Mouse (Mus musculus): ENCODE data around the gene Chsy1. TPM values are rescaled to one million over a fixed set of nuclear protein-coding genes. Genes with fewer than 3 reads are reported as not detected.

Gene Chsy1
- polyA plus RNA-seq, 1 experiment from 2014 or later: 20.4 TPM

- no peak overlapping the region for H3K4me3 ChIP-seq (ENCODE audit: low read depth, low read length)
- peaks cover 16% of the 10 kb centered on the region for H3K36me3 ChIP-seq (ENCODE audit: control insufficient read depth, insufficient read depth, low read length)
- peaks cover 13% of the 10 kb centered on the region; the same call in 1 of the 2 replicates for H3K4me1 ChIP-seq (ENCODE audit: control insufficient read depth, insufficient read depth, low read length)
- H3K27me3 ChIP-seq (ENCODE audit: control insufficient read depth, insufficient read depth, low read length): no peaks in the 10 kb centered on the region
- ATAC-seq (ENCODE audit: low FRiP score): no peak
- 91% methylated on average over 2 of the region's 2 CpGs for WGBS
- no peak overlapping the region for H3K27ac ChIP-seq (ENCODE audit: low read depth, low read length)
- H3K9me3 ChIP-seq (ENCODE audit: control insufficient read depth, low read length): no peaks in the 10 kb centered on the region
- DNase-seq (ENCODE audit: low spot score, missing footprints): no peak
- H3K4me2 ChIP-seq: no peak overlapping the region
- H3K9ac ChIP-seq (ENCODE audit: low read length): no peak overlapping the region
These were observed 21.0 kb downstream of the Chsy1 start for GRCm38 (mm10) chr7:66130296-66130695.

DNA sequence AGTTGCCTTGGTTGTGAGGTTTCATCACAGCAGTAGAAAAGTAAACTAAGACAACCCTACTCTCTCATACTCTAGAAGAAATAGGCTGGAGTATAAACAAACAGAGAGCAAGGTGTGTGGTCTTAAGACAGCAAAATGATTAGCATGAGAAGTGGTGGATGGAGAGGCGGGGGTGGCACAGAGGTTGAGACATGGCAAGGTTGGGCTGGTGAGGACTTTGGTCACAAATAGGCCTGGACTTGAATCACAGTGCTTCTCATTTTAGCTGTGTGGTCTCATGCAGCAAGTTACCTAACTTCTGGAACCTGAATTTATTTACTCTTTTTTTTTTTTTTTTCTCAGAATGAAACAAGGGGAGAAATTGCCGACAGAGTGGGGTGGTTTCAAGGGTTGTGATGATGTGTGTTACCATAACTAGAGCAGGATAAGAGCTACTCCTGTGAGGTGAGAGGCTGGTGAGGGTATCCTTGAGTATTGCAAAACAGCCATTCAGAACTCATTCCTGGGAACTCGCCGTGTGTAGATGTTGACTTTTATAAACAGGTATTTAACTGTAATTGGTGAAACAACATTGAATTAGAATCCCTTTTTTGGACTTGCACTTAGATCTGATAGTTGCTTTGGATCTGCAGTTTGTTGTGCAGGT lies 22.6 kb downstream of the Chsy1 start:
- H3K36me3 ChIP-seq (ENCODE audit: control insufficient read depth, insufficient read depth, low read length): peaks cover 8% of the 10 kb centered on the region
- H3K4me3 ChIP-seq (ENCODE audit: low read depth, low read length): no peak overlapping the region
- H3K9me3 ChIP-seq (ENCODE audit: control insufficient read depth, low read length): no peaks in the 10 kb centered on the region
- no peaks in the 10 kb centered on the region for H3K27me3 ChIP-seq (ENCODE audit: control insufficient read depth, insufficient read depth, low read length)
- DNase-seq (ENCODE audit: low spot score, missing footprints) (no peak), ATAC-seq (ENCODE audit: low FRiP score) (no peak)
- H3K4me2 ChIP-seq: no peak overlapping the region
- 89% methylated on average over 4 of the region's 4 CpGs for WGBS
- no peak overlapping the region for H3K27ac ChIP-seq (ENCODE audit: low read depth, low read length)
- peaks cover 18% of the 10 kb centered on the region for H3K4me1 ChIP-seq (ENCODE audit: control insufficient read depth, insufficient read depth, low read length)
- no peak overlapping the region for H3K9ac ChIP-seq (ENCODE audit: low read length)

DNA sequence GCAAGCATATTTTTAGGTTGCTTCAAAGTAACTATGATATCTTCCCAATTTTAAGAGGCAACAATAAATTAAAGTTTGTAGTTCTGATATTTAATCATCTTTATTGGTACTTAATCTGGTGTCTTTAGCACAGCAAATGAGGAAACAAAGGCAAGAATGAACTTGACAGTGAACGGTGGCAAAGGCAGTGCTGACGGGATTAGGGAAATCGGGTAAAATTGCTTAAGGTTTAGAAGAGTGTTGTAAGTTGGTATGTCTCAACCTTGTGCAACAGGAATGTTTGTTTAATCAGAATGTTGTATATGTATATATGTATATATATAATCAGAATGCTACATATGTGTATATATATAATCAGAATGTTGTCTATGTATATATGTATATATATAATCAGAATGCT lies 24.8 kb downstream of the Chsy1 start:
- Histone ChIP-seq H3K27me3 (ENCODE audit: control insufficient read depth, insufficient read depth, low read length) (no peaks in the 10 kb centered on the region), H3K36me3 (ENCODE audit: control insufficient read depth, insufficient read depth, low read length) (peaks cover 6% of the 10 kb centered on the region), H3K4me2 (no peak overlapping the region), H3K4me3 (ENCODE audit: low read depth, low read length) (no peak overlapping the region), H3K9me3 (ENCODE audit: control insufficient read depth, low read length) (no peaks in the 10 kb centered on the region), H3K9ac (ENCODE audit: low read length) (no peak overlapping the region), H3K27ac (ENCODE audit: low read depth, low read length) (no peak overlapping the region), H3K4me1 (ENCODE audit: control insufficient read depth, insufficient read depth, low read length) (peaks cover 7% of the 10 kb centered on the region; the same call in 1 of the 2 replicates)
- DNase-seq (ENCODE audit: low spot score, missing footprints) (peak; percentile 39), ATAC-seq (ENCODE audit: low FRiP score) (no peak)
- 95% methylated on average over 3 of the region's 3 CpGs for WGBS

DNA sequence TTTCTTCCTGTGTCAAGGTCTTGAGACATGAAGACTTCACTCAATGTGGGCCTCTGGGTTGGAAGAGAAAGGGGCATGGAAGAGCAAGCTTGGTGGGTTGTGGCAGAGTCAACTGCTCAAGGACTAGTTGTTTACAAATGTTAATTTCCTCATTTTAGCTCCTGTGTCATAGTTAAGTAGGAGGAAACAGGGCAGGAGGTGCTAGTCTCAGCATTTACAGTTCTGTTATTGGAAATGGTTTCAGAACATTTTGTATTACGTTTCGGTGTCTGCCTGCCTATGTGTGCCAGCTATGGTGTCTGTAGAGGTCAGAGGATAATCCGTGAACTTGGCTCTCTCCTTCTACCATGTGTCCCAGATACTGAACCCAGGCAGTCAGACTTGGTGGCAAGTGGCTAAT lies 26.3 kb downstream of the Chsy1 start:
- no peak for DNase-seq (ENCODE audit: low spot score, missing footprints)
- ATAC-seq (ENCODE audit: low FRiP score): no peak
- 92% methylated on average over 3 of the region's 3 CpGs for WGBS
- Histone ChIP-seq H3K36me3 (ENCODE audit: control insufficient read depth, insufficient read depth, low read length) (peaks cover 4% of the 10 kb centered on the region), H3K4me3 (ENCODE audit: low read depth, low read length) (no peak overlapping the region), H3K27me3 (ENCODE audit: control insufficient read depth, insufficient read depth, low read length) (no peaks in the 10 kb centered on the region), H3K9me3 (ENCODE audit: control insufficient read depth, low read length) (no peaks in the 10 kb centered on the region), H3K27ac (ENCODE audit: low read depth, low read length) (no peak overlapping the region), H3K4me2 (no peak overlapping the region), H3K4me1 (ENCODE audit: control insufficient read depth, insufficient read depth, low read length) (peaks cover 7% of the 10 kb centered on the region; the same call in 1 of the 2 replicates), H3K9ac (ENCODE audit: low read length) (no peak overlapping the region)

DNA sequence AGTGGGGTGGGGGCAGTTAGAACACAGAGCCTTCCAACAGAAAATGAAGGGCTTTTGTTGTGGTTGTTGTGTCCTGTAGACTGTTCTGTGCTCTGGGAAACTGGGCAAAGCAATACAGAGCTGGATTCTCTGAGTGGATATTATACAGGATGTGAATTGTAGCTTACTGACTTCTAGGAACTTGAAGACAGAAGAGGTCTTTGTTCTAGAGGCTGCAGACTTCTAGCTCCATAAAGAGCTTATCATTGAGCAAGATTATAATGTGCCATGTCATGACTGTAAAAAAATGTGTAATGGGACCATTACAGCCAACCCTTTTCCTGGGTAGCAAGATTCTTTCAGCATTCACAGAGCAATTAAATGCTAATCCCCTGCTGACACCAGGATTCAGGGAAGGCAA lies 26.9 kb downstream of the Chsy1 start:
- Histone ChIP-seq H3K9me3 (ENCODE audit: control insufficient read depth, low read length) (no peaks in the 10 kb centered on the region), H3K4me1 (ENCODE audit: control insufficient read depth, insufficient read depth, low read length) (peaks cover 7% of the 10 kb centered on the region; the same call in 1 of the 2 replicates), H3K9ac (ENCODE audit: low read length) (no peak overlapping the region), H3K4me2 (no peak overlapping the region), H3K36me3 (ENCODE audit: control insufficient read depth, insufficient read depth, low read length) (peaks cover 3% of the 10 kb centered on the region), H3K27ac (ENCODE audit: low read depth, low read length) (no peak overlapping the region; the same call in 1 of the 2 replicates), H3K4me3 (ENCODE audit: low read depth, low read length) (no peak overlapping the region), H3K27me3 (ENCODE audit: control insufficient read depth, insufficient read depth, low read length) (no peaks in the 10 kb centered on the region)
- peak; percentile 76 for DNase-seq (ENCODE audit: low spot score, missing footprints)
- no peak for ATAC-seq (ENCODE audit: low FRiP score)

- no peak for ATAC-seq (ENCODE audit: low FRiP score)
- DNase-seq (ENCODE audit: low spot score, missing footprints): peak; percentile 41
- H3K4me3 ChIP-seq (ENCODE audit: low read depth, low read length): no peak overlapping the region
- peaks cover 7% of the 10 kb centered on the region; the same call in 1 of the 2 replicates for H3K4me1 ChIP-seq (ENCODE audit: control insufficient read depth, insufficient read depth, low read length)
- no peak overlapping the region for H3K9ac ChIP-seq (ENCODE audit: low read length)
- H3K36me3 ChIP-seq (ENCODE audit: control insufficient read depth, insufficient read depth, low read length): no peaks in the 10 kb centered on the region
- H3K9me3 ChIP-seq (ENCODE audit: control insufficient read depth, low read length): no peaks in the 10 kb centered on the region
- H3K27ac ChIP-seq (ENCODE audit: low read depth, low read length): no peak overlapping the region
- H3K4me2 ChIP-seq: no peak overlapping the region
- H3K27me3 ChIP-seq (ENCODE audit: control insufficient read depth, insufficient read depth, low read length): no peaks in the 10 kb centered on the region
- WGBS: 95% methylated on average over 4 of the region's 4 CpGs
These were observed 28.0 kb downstream of the Chsy1 start for GRCm38 (mm10) chr7:66137309-66137708.

DNA sequence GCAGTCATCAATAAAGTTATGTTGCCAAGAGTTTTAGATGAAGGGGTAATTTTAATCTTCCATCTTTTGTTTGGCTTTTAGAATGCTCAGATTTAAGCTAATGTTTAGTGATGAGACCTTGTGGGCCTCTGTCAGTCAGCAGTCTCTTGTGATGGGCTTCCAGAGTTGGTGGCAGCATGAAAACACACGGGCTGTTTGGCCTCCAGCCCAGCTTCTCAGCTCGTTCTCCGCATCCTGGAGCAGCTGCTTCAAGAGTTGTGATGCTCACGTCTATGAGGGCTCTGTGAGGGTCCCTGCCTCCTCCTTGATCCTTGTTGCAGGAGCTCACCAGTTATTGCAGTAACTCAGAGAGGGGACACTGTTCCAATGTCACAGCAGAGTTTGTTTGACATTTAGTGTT lies 29.0 kb downstream of the Chsy1 start:
- no peaks in the 10 kb centered on the region for H3K27me3 ChIP-seq (ENCODE audit: control insufficient read depth, insufficient read depth, low read length)
- no peaks in the 10 kb centered on the region for H3K36me3 ChIP-seq (ENCODE audit: control insufficient read depth, insufficient read depth, low read length)
- 80% methylated on average over 4 of the region's 4 CpGs for WGBS
- no peak overlapping the region for H3K4me2 ChIP-seq
- no peak overlapping the region for H3K27ac ChIP-seq (ENCODE audit: low read depth, low read length)
- peak; percentile 75 for DNase-seq (ENCODE audit: low spot score, missing footprints)
- H3K9me3 ChIP-seq (ENCODE audit: control insufficient read depth, low read length): no peaks in the 10 kb centered on the region
- no peak for ATAC-seq (ENCODE audit: low FRiP score)
- H3K4me3 ChIP-seq (ENCODE audit: low read depth, low read length): no peak overlapping the region
- H3K4me1 ChIP-seq (ENCODE audit: control insufficient read depth, insufficient read depth, low read length): peaks cover 7% of the 10 kb centered on the region; the same call in 1 of the 2 replicates
- H3K9ac ChIP-seq (ENCODE audit: low read length): no peak overlapping the region

- Histone ChIP-seq H3K4me3 (ENCODE audit: low read depth, low read length) (no peak overlapping the region), H3K9ac (ENCODE audit: low read length) (no peak overlapping the region), H3K27me3 (ENCODE audit: control insufficient read depth, insufficient read depth, low read length) (no peaks in the 10 kb centered on the region), H3K27ac (ENCODE audit: low read depth, low read length) (no peak overlapping the region), H3K36me3 (ENCODE audit: control insufficient read depth, insufficient read depth, low read length) (no peaks in the 10 kb centered on the region), H3K9me3 (ENCODE audit: control insufficient read depth, low read length) (no peaks in the 10 kb centered on the region), H3K4me1 (ENCODE audit: control insufficient read depth, insufficient read depth, low read length) (peaks cover 7% of the 10 kb centered on the region; the same call in 1 of the 2 replicates), H3K4me2 (no peak overlapping the region)
- WGBS: 90% methylated on average over 5 of the region's 5 CpGs
- DNase-seq (ENCODE audit: low spot score, missing footprints) (no peak), ATAC-seq (ENCODE audit: low FRiP score) (no peak)
These were observed 29.6 kb downstream of the Chsy1 start for GRCm38 (mm10) chr7:66138878-66139277.

- no peak for DNase-seq (ENCODE audit: low spot score, missing footprints)
- Histone ChIP-seq H3K4me1 (ENCODE audit: control insufficient read depth, insufficient read depth, low read length) (peaks cover 6% of the 10 kb centered on the region; the same call in 1 of the 2 replicates), H3K4me3 (ENCODE audit: low read depth, low read length) (no peak overlapping the region), H3K9me3 (ENCODE audit: control insufficient read depth, low read length) (no peaks in the 10 kb centered on the region), H3K27me3 (ENCODE audit: control insufficient read depth, insufficient read depth, low read length) (no peaks in the 10 kb centered on the region), H3K36me3 (ENCODE audit: control insufficient read depth, insufficient read depth, low read length) (no peaks in the 10 kb centered on the region), H3K9ac (ENCODE audit: low read length) (no peak overlapping the region), H3K4me2 (no peak overlapping the region), H3K27ac (ENCODE audit: low read depth, low read length) (no peak overlapping the region)
- ATAC-seq (ENCODE audit: low FRiP score): no peak
- 88% methylated on average over 3 of the region's 3 CpGs for WGBS
These were observed 30.8 kb downstream of the Chsy1 start for GRCm38 (mm10) chr7:66140095-66140494.
